Mouse (Mus musculus): ENCODE results near the gene Rab11fip4. TPM values are rescaled to one million over a fixed set of nuclear protein-coding genes. Genes with fewer than 3 reads are reported as not detected.

Rab11fip4 gene
- polyA plus RNA-seq, 2 experiments from 2014 or later: 11.0 to 11.5 TPM

GRCm38 (mm10) chr11:79746552-79747102 lies 155.6 kb downstream of the Rab11fip4 start:
- ATAC-seq: no peak

Other genes with a start within 250 kb of the Rab11fip4 start
- not detected for gene Omg, start 87.1 kb upstream of the Rab11fip4 start, polyA plus RNA-seq (2017; shearing (Covaris generic))
- 10 to 100 TPM; 80.3 to 80.9 TPM for gene Evi2b, start 67.5 kb upstream of the Rab11fip4 start, polyA plus RNA-seq (2017; shearing (Covaris generic))
- 1 to 10 TPM; 6.2 to 8.4 TPM for gene Evi2, start 60.6 kb upstream of the Rab11fip4 start, polyA plus RNA-seq (2017; shearing (Covaris generic))
- gene Evi2a, start 60.6 kb upstream of the Rab11fip4 start, polyA plus RNA-seq (2017; shearing (Covaris generic)): 10 to 100 TPM; 71.2 to 72.0 TPM

All from activated CD4-positive, CD25-positive, alpha-beta regulatory T cell, adult 4 months (primary cell).